31 mouse cellular contexts compared by ENCODE assay signal in genomic region chrX:85304674-85305073, GRCm38 (mm10). TPM values are rescaled to one million over a fixed set of nuclear protein-coding genes. Genes with fewer than 3 reads are reported as not detected.
DNase-seq lines count a peak whose midpoint lies in the region; ATAC-seq lines count a peak whose summit lies in the region.
"Had no signal": no experiment of that assay in that cellular context is flagged by ENCODE, and none has a peak within 500 bp of the region (broad histone marks: within the 10 kb centered on the region; RNA-seq: fewer than 3 reads in every experiment).

No protein-coding gene starts in this region.

- DNase-seq in heart, adult 11 months = peak; percentile 85
- no peak for DNase-seq in heart, postnatal 36 days
- peak; percentile 79 for DNase-seq in MEL-GATA-1-ER (ENCODE audit: extremely low read depth, low read depth)
- no peak for DNase-seq in hindbrain, embryonic 11.5 days (ENCODE audit: low spot score)
- DNase-seq: adrenal gland, postnatal 10 days; adrenal gland, postnatal 36 days; cerebellum, adult 11 months; cerebellum, adult 2 months; cerebellum, adult 9-11 months; cerebellum, postnatal 25 days; embryo, embryonic 11 days; gastrocnemius, postnatal 25 days; heart, adult 2 months; heart, postnatal 14 days had no signal

- H3K27ac ChIP-seq in intestine, embryonic 16.5 days (ENCODE audit: low read length) = no peak overlapping the region
- H3K27ac ChIP-seq in hindbrain, embryonic 11.5 days (ENCODE audit: low read depth, low read length) = no peak overlapping the region
- H3K27ac ChIP-seq: embryonic facial prominence, embryonic 10.5 days; embryonic facial prominence, embryonic 13.5 days; forebrain, embryonic 12.5 days; forebrain, embryonic 15.5 days; heart, adult 2 months; heart, embryonic 10.5 days; heart, embryonic 13.5 days; hindbrain, embryonic 13.5 days had no signal

- no peak overlapping the region for H3K9ac ChIP-seq in intestine, embryonic 16.5 days (ENCODE audit: low read depth, low read length)
- H3K9ac ChIP-seq in hindbrain, embryonic 11.5 days (ENCODE audit: low read depth, low read length) = no peak overlapping the region
- H3K9ac ChIP-seq: embryonic facial prominence, embryonic 13.5 days; forebrain, embryonic 12.5 days; forebrain, embryonic 15.5 days; heart, embryonic 13.5 days; hindbrain, embryonic 13.5 days had no signal

- 76% methylated on average over 4 of the region's 4 CpGs for WGBS in intestine, embryonic 16.5 days
- WGBS in hindbrain, embryonic 11.5 days = 88% methylated on average over 4 of the region's 4 CpGs

- H3K9me3 ChIP-seq in intestine, embryonic 16.5 days (ENCODE audit: control insufficient read depth, low read length) = no peaks in the 10 kb centered on the region
- H3K9me3 ChIP-seq in hindbrain, embryonic 11.5 days (ENCODE audit: control insufficient read depth, low read length) = no peaks in the 10 kb centered on the region
- H3K9me3 ChIP-seq: embryonic facial prominence, embryonic 10.5 days; embryonic facial prominence, embryonic 13.5 days; forebrain, embryonic 12.5 days; forebrain, embryonic 15.5 days; heart, embryonic 10.5 days; heart, embryonic 13.5 days; hindbrain, embryonic 13.5 days had no signal

- no peaks in the 10 kb centered on the region for H3K4me1 ChIP-seq in intestine, embryonic 16.5 days (ENCODE audit: control insufficient read depth, insufficient read depth, low read length)
- H3K4me1 ChIP-seq in hindbrain, embryonic 11.5 days (replicated peaks; ENCODE audit: control insufficient read depth, insufficient read depth, low read length) = no peaks in the 10 kb centered on the region
- H3K4me1 ChIP-seq: embryonic facial prominence, embryonic 10.5 days; embryonic facial prominence, embryonic 13.5 days; forebrain, embryonic 12.5 days; forebrain, embryonic 15.5 days; heart, embryonic 10.5 days; heart, embryonic 13.5 days; hindbrain, embryonic 13.5 days had no signal

- no peaks in the 10 kb centered on the region for H3K27me3 ChIP-seq in intestine, embryonic 16.5 days (replicated peaks; ENCODE audit: control insufficient read depth, insufficient read depth, low read length)
- H3K27me3 ChIP-seq in hindbrain, embryonic 11.5 days (ENCODE audit: control insufficient read depth, insufficient read depth, low read length) = no peaks in the 10 kb centered on the region
- H3K27me3 ChIP-seq: embryonic facial prominence, embryonic 13.5 days; forebrain, embryonic 12.5 days; forebrain, embryonic 15.5 days; heart, embryonic 13.5 days; hindbrain, embryonic 13.5 days had no signal

- no peak overlapping the region for H3K4me2 ChIP-seq in intestine, embryonic 16.5 days (ENCODE audit: low read depth, low read length)
- H3K4me2 ChIP-seq in hindbrain, embryonic 11.5 days (replicated peaks; ENCODE audit: low read depth, low read length) = no peak overlapping the region
- H3K4me2 ChIP-seq: embryonic facial prominence, embryonic 13.5 days; forebrain, embryonic 12.5 days; forebrain, embryonic 15.5 days; heart, embryonic 13.5 days; hindbrain, embryonic 13.5 days had no signal

- H3K4me3 ChIP-seq in intestine, embryonic 16.5 days (ENCODE audit: low read length) = no peak overlapping the region
- H3K4me3 ChIP-seq in hindbrain, embryonic 11.5 days (ENCODE audit: low read depth, low read length) = no peak overlapping the region
- H3K4me3 ChIP-seq: embryonic facial prominence, embryonic 10.5 days; embryonic facial prominence, embryonic 13.5 days; erythroblast, embryonic 14.5 days; forebrain, embryonic 12.5 days; forebrain, embryonic 15.5 days; heart, adult 2 months; heart, embryonic 10.5 days; heart, embryonic 13.5 days; hindbrain, embryonic 13.5 days had no signal

- intact Hi-C loops in heart, postnatal 36 days (cut with DNase I) = no loop called here

- no peaks in the 10 kb centered on the region for H3K36me3 ChIP-seq in intestine, embryonic 16.5 days (ENCODE audit: control insufficient read depth, insufficient read depth, low read length)
- no peaks in the 10 kb centered on the region for H3K36me3 ChIP-seq in hindbrain, embryonic 11.5 days (ENCODE audit: control insufficient read depth, insufficient read depth, low read length)
- H3K36me3 ChIP-seq: embryonic facial prominence, embryonic 10.5 days; embryonic facial prominence, embryonic 13.5 days; forebrain, embryonic 12.5 days; forebrain, embryonic 15.5 days; heart, embryonic 10.5 days; heart, embryonic 13.5 days; hindbrain, embryonic 13.5 days had no signal

- ATAC-seq in intestine, embryonic 16.5 days = peak; percentile 77
- no peak for ATAC-seq in hindbrain, embryonic 11.5 days (ENCODE audit: low FRiP score)
- ATAC-seq in megakaryocyte progenitor cell, adult 5-6 weeks (replicated peaks; ENCODE audit: poor library complexity) = no peak
- ATAC-seq: forebrain, embryonic 15.5 days; hindbrain, embryonic 16.5 days; Patski had no signal

RNA-seq across cellular contexts. Expression of gene Fthl17a, which starts 55.2 kb away (rescaled TPM):
- not detected for total RNA-seq in heart, postnatal 36 days (2021)
- not detected in 2 replicates for polyA plus RNA-seq in intestine, embryonic 16.5 days (2015; fragmentation: Nextera tagmentation; extraction: Ambion mirVana)
- not detected in 2 replicates for polyA plus RNA-seq in hindbrain, embryonic 11.5 days (2014; fragmentation: Nextera tagmentation; extraction: Ambion mirVana)
- total RNA-seq in megakaryocyte progenitor cell, adult 5-6 weeks (2015) = not detected in 2 replicates
- total RNA-seq in megakaryocyte progenitor cell, adult 5-6 weeks (2017) = not detected in 2 replicates
- total RNA-seq: adrenal gland, adult 18-20 months; adrenal gland, postnatal 10 days; adrenal gland, postnatal 36 days; gastrocnemius, adult 8-10 months; gastrocnemius, postnatal 25 days; heart, adult 2 months; heart, postnatal 14 days; hematopoietic stem cell, adult 5-6 weeks had no signal
- polyA plus RNA-seq: cerebellum, adult 2 months; cortical plate, adult 2 months; embryonic facial prominence, embryonic 10.5 days; embryonic facial prominence, embryonic 13.5 days; erythroblast, embryonic 14.5 days; forebrain, embryonic 12.5 days; forebrain, embryonic 15.5 days; heart, adult 2 months; heart, embryonic 10.5 days; heart, embryonic 13.5 days; heart, embryonic 16.5 days; hindbrain, embryonic 13.5 days; hindbrain, embryonic 16.5 days; Patski had no signal

Comparison
In these comparisons a context has a peak if more than half of its experiments do, and no peak if none do; other contexts are left out.
1. DNase-seq: peak in heart, adult 11 months (single experiment) and MEL-GATA-1-ER (single experiment); none in heart, postnatal 36 days (0 of 2) and hindbrain, embryonic 11.5 days (single experiment).